Comparison of ENCODE assay signal across 8 mouse cellular contexts in genomic region chr11:78751843-78752203, GRCm38 (mm10). TPM values are rescaled to one million over a fixed set of nuclear protein-coding genes. Genes with fewer than 3 reads are reported as not detected.
DNase-seq lines count a peak whose midpoint lies in the region; ATAC-seq and TF ChIP-seq lines count a peak whose summit lies in the region.

No protein-coding gene starts in this region.

- peaks cover 15% of the 10 kb centered on the region for H3K4me1 ChIP-seq in heart, embryonic 13.5 days
- H3K4me1 ChIP-seq in ES-E14 (ENCODE audit: control insufficient read depth in 2 of 2, insufficient read depth in 2 of 2, low read length in 2 of 2, poor library complexity in 1 of 2) = peaks cover 0 to 2% of the 10 kb centered on the region in 2 experiments; a peak in 1 of 4 replicates
- peaks cover 13% of the 10 kb centered on the region for H3K4me1 ChIP-seq in forebrain, postnatal 0 days (ENCODE audit: insufficient read depth)
- peaks cover 12% of the 10 kb centered on the region for H3K4me1 ChIP-seq in liver, postnatal 0 days (ENCODE audit: insufficient read depth)

- 7% methylated on average over 2 of the region's 2 CpGs for WGBS in heart, embryonic 13.5 days
- WGBS in forebrain, postnatal 0 days = 7% methylated on average over 2 of the region's 2 CpGs
- 1% methylated on average over 2 of the region's 2 CpGs for WGBS in liver, postnatal 0 days (ENCODE audit: insufficient replicate concordance)

- peak overlapping the region; percentile 66 for H3K4me3 ChIP-seq in heart, embryonic 13.5 days
- H3K4me3 ChIP-seq in ES-E14 (ENCODE audit: insufficient read depth in 1 of 2, low read depth in 1 of 2, low read length in 2 of 2, poor library complexity in 1 of 2, severe bottlenecking in 1 of 2) = peak overlapping the region; percentile 75 to 85; a peak in 3 of 4 replicates
- peak overlapping the region; percentile 53 for H3K4me3 ChIP-seq in forebrain, postnatal 0 days (ENCODE audit: low read depth, low read length)
- peak overlapping the region; percentile 83 for H3K4me3 ChIP-seq in liver, postnatal 0 days (ENCODE audit: low read depth, low read length)

- DNase-seq in heart, postnatal 4 days = no peak
- DNase-seq in ES-E14 (ENCODE audit: low read depth, low spot score) = no peak
- DNase-seq in forebrain, postnatal 0 days = no peak
- no peak for DNase-seq in liver, postnatal 0 days
- DNase-seq in thymus, postnatal 0 days (ENCODE audit: low spot score) = no peak
- no peak for DNase-seq in frontal cortex, postnatal 36 days (ENCODE audit: low spot score in 2 of 2)
- no peak for DNase-seq in lung, postnatal 10 days

- ATAC-seq in heart, embryonic 13.5 days (ENCODE audit: extremely low read depth, insufficient number of reproducible peaks, low FRiP score, low TSS enrichment) = no peak
- no peak for ATAC-seq in forebrain, postnatal 0 days
- no peak for ATAC-seq in liver, postnatal 0 days

- no peak for TF ChIP-seq EP300 in liver, postnatal 0 days (IDR thresholded peaks at IDR 0.05; ENCODE audit: low read depth)

- TF ChIP-seq CTCF in forebrain, postnatal 0 days (IDR thresholded peaks at IDR 0.05; ENCODE audit: low read depth) = no peak
- TF ChIP-seq CTCF in liver, postnatal 0 days (IDR thresholded peaks at IDR 0.05; ENCODE audit: low read depth) = no peak

- H3K4me2 ChIP-seq in heart, embryonic 13.5 days = peak overlapping the region; percentile 89
- H3K4me2 ChIP-seq in forebrain, postnatal 0 days (ENCODE audit: low read depth) = peak overlapping the region; percentile 73
- peak overlapping the region; percentile 87 for H3K4me2 ChIP-seq in liver, postnatal 0 days (ENCODE audit: low read depth, low read length)

- no peaks in the 10 kb centered on the region for H3K27me3 ChIP-seq in heart, embryonic 13.5 days (replicated peaks)
- no peaks in the 10 kb centered on the region for H3K27me3 ChIP-seq in forebrain, postnatal 0 days (ENCODE audit: insufficient read depth, low read length)
- no peaks in the 10 kb centered on the region for H3K27me3 ChIP-seq in liver, postnatal 0 days (ENCODE audit: insufficient read depth, low read length)

- H3K9me3 ChIP-seq in heart, embryonic 13.5 days = no peaks in the 10 kb centered on the region
- no peaks in the 10 kb centered on the region for H3K9me3 ChIP-seq in ES-E14 (ENCODE audit: control insufficient read depth, insufficient read depth, low read depth, low read length)
- no peaks in the 10 kb centered on the region for H3K9me3 ChIP-seq in forebrain, postnatal 0 days (ENCODE audit: low read length)
- H3K9me3 ChIP-seq in liver, postnatal 0 days (ENCODE audit: low read length) = no peaks in the 10 kb centered on the region

- H3K27ac ChIP-seq in heart, embryonic 13.5 days (replicated peaks) = no peak overlapping the region
- H3K27ac ChIP-seq in ES-E14 (ENCODE audit: insufficient read depth, low read depth, low read length, poor library complexity, severe bottlenecking) = no peak overlapping the region
- H3K27ac ChIP-seq in forebrain, postnatal 0 days (ENCODE audit: low read depth, low read length) = peak overlapping the region; percentile 80; the same call in 1 of the 2 replicates
- H3K27ac ChIP-seq in liver, postnatal 0 days (ENCODE audit: low read depth) = peak overlapping the region; percentile 81; the same call in 1 of the 2 replicates

- in situ Hi-C loops in ES-E14 (cut with MboI; ENCODE audit: low sequenced_read_pairs in 2 of 2, unreplicated experiment in 2 of 2) = no loop called here

- H3K9ac ChIP-seq in heart, embryonic 13.5 days = peak overlapping the region; percentile 83
- peak overlapping the region; percentile 62; the same call in 1 of the 2 replicates for H3K9ac ChIP-seq in ES-E14 (ENCODE audit: insufficient read depth, low read depth, low read length, poor library complexity, severe bottlenecking)
- H3K9ac ChIP-seq in forebrain, postnatal 0 days = peak overlapping the region; percentile 72; the same call in 1 of the 2 replicates
- H3K9ac ChIP-seq in liver, postnatal 0 days (replicated peaks) = peak overlapping the region; percentile 81

- peaks cover 18% of the 10 kb centered on the region for H3K36me3 ChIP-seq in heart, embryonic 13.5 days
- peaks cover 4% of the 10 kb centered on the region; the same call in 1 of the 2 replicates for H3K36me3 ChIP-seq in ES-E14 (ENCODE audit: control insufficient read depth, insufficient read depth, low read length, poor library complexity, severe bottlenecking)
- no peaks in the 10 kb centered on the region for H3K36me3 ChIP-seq in forebrain, postnatal 0 days (ENCODE audit: insufficient read depth)
- no peaks in the 10 kb centered on the region for H3K36me3 ChIP-seq in liver, postnatal 0 days (replicated peaks; ENCODE audit: insufficient read depth, low read length)

TF ChIP-seq in ES-E14, 5 proteins besides CTCF, POLR2A, EP300 and RAD21:
- no peak for TF ChIP-seq MAFK (IDR thresholded peaks at IDR 0.05; ENCODE audit: insufficient read depth, low read depth, low read length)
- no peak for TF ChIP-seq ZC3H11A (IDR thresholded peaks at IDR 0.05; ENCODE audit: borderline replicate concordance, low read depth, low read length)
- no peak for TF ChIP-seq HCFC1 (IDR thresholded peaks at IDR 0.05; ENCODE audit: borderline replicate concordance, insufficient read depth, low read length)

RNA-seq across cellular contexts. Expression of gene Ccnq, which starts 0.3 kb away (rescaled TPM):
- 26.3 and 28.8 TPM in 2 replicates for polyA plus RNA-seq in heart, embryonic 13.5 days (2015; fragmentation: Nextera tagmentation; extraction: Ambion mirVana)
- total RNA-seq in heart, postnatal 4 days (2021) = 10 to 100 TPM; 22.2 to 22.3 TPM
- total RNA-seq in ES-E14 (2012; rRNA removed) = 33.3 and 35.7 TPM in 2 replicates
- 28.3 and 30.7 TPM in 2 replicates for total RNA-seq in forebrain, postnatal 0 days (2014; rRNA removed)
- polyA plus RNA-seq in forebrain, postnatal 0 days (2015; fragmentation: Nextera tagmentation; extraction: Ambion mirVana) = 31.8 and 33.1 TPM in 2 replicates
- polyA plus RNA-seq in liver, postnatal 0 days (2015; fragmentation: Nextera tagmentation; extraction: Ambion mirVana) = 19.0 and 20.1 TPM in 2 replicates
- 48.5 and 50.8 TPM in 2 replicates for polyA plus RNA-seq in thymus, postnatal 0 days (2015; fragmentation: Nextera tagmentation; extraction: Ambion mirVana)

RNA-seq across cellular contexts. Expression of gene Nlk, which starts 54.6 kb away (rescaled TPM):
- 11.4 and 11.5 TPM in 2 replicates for polyA plus RNA-seq in heart, embryonic 13.5 days (2015; fragmentation: Nextera tagmentation; extraction: Ambion mirVana)
- 10 to 100 TPM; 20.6 to 20.8 TPM for total RNA-seq in heart, postnatal 4 days (2021)
- total RNA-seq in ES-E14 (2012; rRNA removed) = 20.9 and 24.7 TPM in 2 replicates
- total RNA-seq in forebrain, postnatal 0 days (2014; rRNA removed) = 43.1 and 43.2 TPM in 2 replicates
- polyA plus RNA-seq in forebrain, postnatal 0 days (2015; fragmentation: Nextera tagmentation; extraction: Ambion mirVana) = 26.0 and 27.8 TPM in 2 replicates
- polyA plus RNA-seq in liver, postnatal 0 days (2015; fragmentation: Nextera tagmentation; extraction: Ambion mirVana) = 5.2 and 6.1 TPM in 2 replicates
- polyA plus RNA-seq in thymus, postnatal 0 days (2015; fragmentation: Nextera tagmentation; extraction: Ambion mirVana) = 21.3 and 23.3 TPM in 2 replicates

Comparison
In these comparisons a context has a peak if more than half of its experiments do, and no peak if none do; other contexts are left out.
1. H3K27ac ChIP-seq: peak in forebrain, postnatal 0 days (single experiment) and liver, postnatal 0 days (single experiment); none in heart, embryonic 13.5 days (single experiment) and ES-E14 (single experiment).
2. Peak in every context shown above with its lines, with median percentiles within 50 percentile points of each other: H3K4me2 ChIP-seq, H3K4me3 ChIP-seq and H3K9ac ChIP-seq.